Mouse (Mus musculus) stomach, embryonic 14.5 days (tissue): ENCODE measurements around the gene Dpysl5. TPM values are rescaled to one million over a fixed set of nuclear protein-coding genes. Genes with fewer than 3 reads are reported as not detected.

ENCODE experiments used
- ATAC-seq: fragments of 200-750 bp; cut with Nextera tagmentation; 2 replicates; pipeline ENCODE4 v1.8.0; 2017; ENCODE audit warnings: low read depth, moderate TSS enrichment; ENCODE audit not compliant: insufficient number of reproducible peaks, insufficient read depth, low FRiP score
- H3K27ac ChIP-seq: fragments of 300-500 bp; sonication (generic); 2 replicates; pipeline ENCODE4 v1.5.1; 2014; ENCODE audit warnings: mild to moderate bottlenecking, low read length, moderate library complexity, mixed read lengths
- H3K27me3 ChIP-seq: fragments of 300-500 bp; sonication (generic); 2 replicates; pipeline ENCODE4 v1.6.1; 2014; ENCODE audit warnings: low read length, control low read depth, mixed read lengths; ENCODE audit not compliant: control insufficient read depth, insufficient read depth
- H3K36me3 ChIP-seq: fragments of 300-500 bp; sonication (generic); 2 replicates; pipeline ENCODE4 v1.6.1; 2014; ENCODE audit warnings: mild to moderate bottlenecking, control low read depth, low read length, moderate library complexity, mixed read lengths; ENCODE audit not compliant: control insufficient read depth, insufficient read depth
- H3K4me1 ChIP-seq: fragments of 300-500 bp; sonication (generic); 2 replicates; pipeline ENCODE4 v1.6.1; 2014; ENCODE audit warnings: low read length, control low read depth, mixed read lengths; ENCODE audit not compliant: control insufficient read depth, insufficient read depth
- H3K4me2 ChIP-seq: fragments of 300-500 bp; sonication (generic); replicated peaks from 2 replicates; pipeline ENCODE4 v1.6.1; 2014; ENCODE audit warnings: low read depth, low read length, control low read depth
- H3K4me3 ChIP-seq: fragments of 300-500 bp; sonication (generic); 2 replicates; pipeline ENCODE4 v1.5.1; 2014; ENCODE audit warnings: low read depth, low read length, control low read depth
- H3K9ac ChIP-seq: fragments of 300-500 bp; sonication (generic); replicated peaks from 2 replicates; pipeline ENCODE4 v1.6.1; 2014; ENCODE audit warnings: low read depth, mild to moderate bottlenecking, control low read depth, low read length, moderate library complexity, mixed read lengths
- H3K9me3 ChIP-seq: fragments of 300-500 bp; sonication (generic); 2 replicates; pipeline ENCODE4 v1.6.1; 2016; ENCODE audit warnings: low read depth, low read length, control low read depth; ENCODE audit not compliant: control insufficient read depth
- WGBS: fragments of 180-500 bp; shearing (Covaris S2); extraction: QIAGEN DNeasy Blood & Tissue Kit; methylation state at CpG from one replicate; pipeline ENCODE4 v1.1.7; 2014; 5-methylcytosine and 5-hydroxymethylcytosine counted together
- polyA plus RNA-seq: library from polyadenylated mRNA; unstranded; fragments of >200 nt; fragmentation: Nextera tagmentation; extraction: Ambion mirVana; gene quantifications from 2 replicates; pipeline ENCODE4 v1.2.1, GENCODE M21; 2014

The Dpysl5 gene
- polyA plus RNA-seq, 1 experiment from 2014 or later = 11.0 TPM

DNA sequence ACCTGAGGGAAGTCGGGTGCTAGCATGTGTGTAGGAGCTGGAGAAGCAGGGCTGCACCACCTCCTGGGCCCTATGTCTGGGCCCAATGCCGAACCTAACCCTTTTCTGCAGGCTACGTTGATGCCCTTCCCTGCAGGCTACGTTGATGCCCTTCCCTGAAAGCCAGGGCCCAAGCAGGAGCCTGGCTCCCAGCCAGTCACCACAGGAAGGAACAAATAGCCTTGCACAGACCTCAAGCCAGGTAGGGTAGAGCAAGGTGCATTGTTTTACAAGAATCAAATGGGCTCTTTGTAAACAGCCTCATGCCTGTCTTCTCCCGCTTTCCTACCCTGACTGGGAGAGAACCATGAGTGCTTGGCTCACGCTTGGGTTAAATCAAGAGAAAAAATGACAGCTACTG is 114.5 kb downstream of the Dpysl5 start:
- Histone ChIP-seq H3K4me2 (no peak overlapping the region), H3K27ac (no peak overlapping the region), H3K9me3 (no peaks in the 10 kb centered on the region), H3K4me3 (no peak overlapping the region), H3K36me3 (no peaks in the 10 kb centered on the region), H3K4me1 (no peaks in the 10 kb centered on the region), H3K27me3 (no peaks in the 10 kb centered on the region), H3K9ac (no peak overlapping the region)
- no peak for ATAC-seq
- 70% methylated on average over 6 of the region's 6 CpGs for WGBS

DNA sequence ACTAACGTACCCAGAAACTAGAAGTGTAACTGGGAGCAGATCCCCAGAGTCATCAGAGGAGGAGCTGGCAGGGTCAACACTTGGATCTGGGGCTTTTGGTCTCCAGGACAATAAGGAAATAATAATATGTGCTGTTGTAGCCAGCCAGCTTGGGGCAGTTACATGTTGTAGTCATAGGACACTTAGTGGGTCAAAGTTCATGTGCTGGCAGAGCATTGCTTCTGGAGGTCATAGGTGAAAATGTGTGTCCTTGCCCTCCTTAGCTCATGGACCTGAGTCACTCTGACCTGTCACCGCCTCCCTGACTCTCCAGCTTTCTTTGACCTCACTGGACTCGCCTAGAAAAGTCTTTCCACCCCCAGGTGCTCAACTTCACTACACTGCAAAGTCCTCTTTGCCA is 122.1 kb downstream of the Dpysl5 start:
- 89% methylated on average over 3 of the region's 3 CpGs for whole genome bisulfite sequencing
- H3K27ac ChIP-seq = no peak overlapping the region
- ATAC-seq = no peak

DNA sequence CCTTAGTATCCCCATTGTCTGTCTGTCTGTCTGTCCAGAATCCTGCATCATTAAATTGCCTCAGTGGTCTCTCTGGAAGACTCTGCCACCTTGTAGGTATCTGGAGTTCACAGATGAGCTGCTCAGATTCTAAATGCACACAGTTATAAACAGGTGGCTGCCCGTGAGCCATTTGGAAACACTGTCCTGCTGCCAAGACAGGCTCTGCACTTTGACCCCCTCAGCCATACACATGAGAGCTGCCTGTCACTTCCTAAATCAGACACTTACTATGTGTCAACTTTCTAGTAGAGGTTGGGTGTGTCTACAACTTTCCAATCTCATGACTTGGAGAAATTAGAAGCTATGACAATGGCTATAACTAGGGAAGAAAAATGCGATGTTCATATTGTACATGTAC is 128.4 kb downstream of the Dpysl5 start:
- 82% methylated on average over 2 of the region's 2 CpGs for whole genome bisulfite sequencing
- no peak overlapping the region for H3K4me2 ChIP-seq
- H3K27ac ChIP-seq = no peak overlapping the region
- no peak for ATAC-seq
- H3K36me3 ChIP-seq = peaks cover 2% of the 10 kb centered on the region; the same call in 1 of the 2 replicates
- H3K9ac ChIP-seq = no peak overlapping the region
- no peaks in the 10 kb centered on the region for H3K4me1 ChIP-seq
- H3K27me3 ChIP-seq = no peaks in the 10 kb centered on the region
- no peaks in the 10 kb centered on the region; the same call in 1 of the 2 replicates for H3K9me3 ChIP-seq
- no peak overlapping the region for H3K4me3 ChIP-seq

More for the DNA sequence above, 122.1 kb downstream of the Dpysl5 start:
- H3K4me3 ChIP-seq = no peak overlapping the region
- H3K36me3 ChIP-seq = peaks cover 2% of the 10 kb centered on the region; the same call in 1 of the 2 replicates
- H3K4me2 ChIP-seq = no peak overlapping the region
- no peaks in the 10 kb centered on the region for H3K27me3 ChIP-seq
- no peaks in the 10 kb centered on the region; the same call in 1 of the 2 replicates for H3K9me3 ChIP-seq
- no peak overlapping the region for H3K9ac ChIP-seq
- H3K4me1 ChIP-seq = no peaks in the 10 kb centered on the region

DNA sequence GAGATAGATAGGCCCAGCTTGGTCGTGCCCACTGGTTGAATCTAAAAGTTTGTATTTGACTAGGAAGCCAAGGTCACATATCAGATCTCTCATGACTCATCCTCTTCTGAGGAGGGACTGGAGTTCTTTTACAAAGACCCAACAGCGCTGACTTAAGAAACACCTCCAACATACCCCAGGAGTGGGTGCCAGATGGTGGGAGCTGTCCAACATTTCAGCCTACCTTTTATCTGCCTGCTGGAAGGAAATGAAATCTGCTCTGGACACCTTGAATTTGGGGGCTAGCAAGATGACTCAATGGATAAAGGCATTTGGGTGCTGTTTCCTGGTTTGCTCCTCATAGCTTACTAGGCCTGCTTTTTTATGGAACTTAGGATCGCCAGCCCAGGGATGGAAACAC is 130.5 kb downstream of the Dpysl5 start:
- WGBS = 43% methylated on average over 3 of the region's 3 CpGs
- no peak for ATAC-seq
- no peak overlapping the region for H3K27ac ChIP-seq
- no peak overlapping the region for H3K4me2 ChIP-seq
- no peaks in the 10 kb centered on the region; the same call in 1 of the 2 replicates for H3K9me3 ChIP-seq
- H3K9ac ChIP-seq = no peak overlapping the region
- H3K36me3 ChIP-seq = no peaks in the 10 kb centered on the region
- no peak overlapping the region for H3K4me3 ChIP-seq
- H3K27me3 ChIP-seq = no peaks in the 10 kb centered on the region
- H3K4me1 ChIP-seq = no peaks in the 10 kb centered on the region

Other genes with a start within 250 kb of the Dpysl5 start
- gene Otof, start 249.6 kb upstream of the Dpysl5 start, polyA plus RNA-seq = 0.34 and 0.48 TPM in 2 replicates
- not detected in 2 replicates for gene 1700001C02Rik, start 245.5 kb upstream of the Dpysl5 start, polyA plus RNA-seq
- not detected in 2 replicates for gene Cib4, start 165.7 kb upstream of the Dpysl5 start, polyA plus RNA-seq
- gene Kcnk3, start 123.4 kb upstream of the Dpysl5 start, polyA plus RNA-seq = 13.0 and 13.5 TPM in 2 replicates
- gene Slc35f6, start 63.6 kb upstream of the Dpysl5 start, polyA plus RNA-seq = 28.5 and 29.8 TPM in 2 replicates
- 264 and 303 TPM in 2 replicates for gene Cenpa, start 44.8 kb upstream of the Dpysl5 start, polyA plus RNA-seq
- gene Mapre3, start 103.1 kb downstream of the Dpysl5 start, polyA plus RNA-seq = 19.2 and 22.7 TPM in 2 replicates
- gene Tmem214, start 156.4 kb downstream of the Dpysl5 start, polyA plus RNA-seq = 58.6 and 68.7 TPM in 2 replicates
- 27.5 and 34.0 TPM in 2 replicates for gene Agbl5, start 177.1 kb downstream of the Dpysl5 start, polyA plus RNA-seq
- gene Ost4, start 196.2 kb downstream of the Dpysl5 start, polyA plus RNA-seq = 476 and 515 TPM in 2 replicates
- gene Emilin1, start 201.8 kb downstream of the Dpysl5 start, polyA plus RNA-seq = 208 and 230 TPM in 2 replicates
- 19.2 and 24.2 TPM in 2 replicates for gene Khk, start 209.9 kb downstream of the Dpysl5 start, polyA plus RNA-seq
- gene Cgref1, start 234.0 kb downstream of the Dpysl5 start, polyA plus RNA-seq = 5.7 and 6.4 TPM in 2 replicates
- 102 and 104 TPM in 2 replicates for gene Preb, start 248.8 kb downstream of the Dpysl5 start, polyA plus RNA-seq